Mouse (Mus musculus) heart, adult 9 months (tissue): ENCODE data around the gene Ankzf1.
A peak's percentile ranks its signal among the peaks of the same experiment; 100 is the strongest.
"Not testable (repeated sequence)": the region's sequence is repeated elsewhere in the genome, so short reads cannot be mapped to it uniquely, and the experiment has no call there.

Experiments used
- DNase-seq, 2 experiments: peaks; one replicate each; pipeline ENCODE4 v3.0.0; 2022; ENCODE audit warnings: low spot score in 2 of 2

The Ankzf1 gene

DNA sequence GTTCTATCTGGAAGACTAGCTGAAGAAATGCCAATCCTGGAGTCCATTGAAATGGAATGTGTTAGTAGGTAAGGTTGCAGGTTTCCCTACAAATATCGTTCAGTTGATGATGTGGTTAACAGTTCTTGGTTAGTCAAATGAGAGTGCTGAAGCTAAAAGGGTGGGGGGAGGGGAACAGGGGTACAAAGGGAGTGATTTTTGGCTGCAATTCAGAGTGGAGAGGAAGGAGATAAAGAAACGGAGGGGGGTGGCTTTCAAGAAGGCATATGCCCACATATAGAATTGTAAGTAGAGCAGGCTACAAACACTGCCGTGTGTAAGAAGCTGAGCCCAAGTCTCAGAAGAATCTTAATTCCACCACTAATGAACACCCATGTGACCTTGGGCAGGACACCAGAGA lies 33.5 kb downstream of the Ankzf1 start:
- no peak for DNase-seq

DNA sequence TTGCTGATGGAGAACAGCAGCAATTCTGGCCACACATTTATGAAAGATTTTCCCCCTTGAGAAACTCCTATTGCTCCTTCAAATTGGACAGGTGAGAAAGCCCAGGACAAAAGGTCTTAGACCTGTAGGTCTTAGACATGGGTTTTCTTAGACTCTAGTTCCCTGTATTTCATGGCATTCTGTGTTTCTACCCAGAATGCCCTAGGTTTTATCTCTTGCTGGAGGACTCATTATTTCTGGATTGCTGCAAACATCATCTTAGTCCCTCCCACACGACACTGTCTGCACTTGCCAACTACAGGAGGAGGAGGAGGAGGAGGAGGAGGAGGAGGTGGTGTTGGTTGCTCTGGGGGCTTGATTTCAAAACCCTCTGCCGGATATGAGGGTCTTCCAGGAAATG lies 34.2 kb downstream of the Ankzf1 start:
- no peak for DNase-seq

DNA sequence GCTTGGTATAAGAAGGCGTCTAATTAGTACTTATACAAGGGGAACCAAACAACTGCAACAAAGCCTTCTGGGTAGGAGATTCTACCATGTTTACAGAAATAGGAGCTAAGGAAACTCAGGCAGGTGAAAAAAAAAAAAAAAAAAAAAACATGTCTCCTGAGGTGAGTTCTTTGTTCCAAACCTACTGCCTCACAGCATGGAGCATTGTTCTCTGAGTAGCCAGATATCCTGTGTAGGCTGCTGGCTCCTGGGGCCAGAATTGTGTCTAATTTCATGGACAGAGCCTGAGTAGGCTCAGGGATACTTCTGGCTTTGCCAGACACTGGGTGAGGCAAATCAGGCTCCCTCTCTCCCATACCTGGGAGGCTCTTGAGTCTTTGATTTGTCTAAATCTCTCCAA lies 35.7 kb downstream of the Ankzf1 start:
- DNase-seq = no peak

DNA sequence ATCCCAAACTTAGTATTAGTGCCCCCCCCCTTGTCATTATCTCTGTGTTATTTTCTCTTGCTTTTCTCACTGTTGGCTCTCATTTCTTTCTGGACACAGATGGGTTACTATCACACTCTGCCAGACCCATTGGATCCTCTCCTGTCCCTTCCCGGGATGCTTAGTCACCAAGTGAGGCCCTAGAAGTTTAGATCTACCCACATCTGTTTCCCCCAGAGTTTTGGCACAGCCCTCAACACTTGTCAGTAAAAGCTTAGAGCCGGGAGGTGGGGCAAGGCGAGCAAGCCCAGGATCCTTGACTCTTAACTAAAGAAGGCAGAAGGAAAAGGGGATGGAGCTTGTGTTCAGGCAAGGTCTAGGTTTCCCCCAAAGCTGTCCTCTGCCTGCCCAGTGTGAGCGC lies 37.2 kb downstream of the Ankzf1 start:
- DNase-seq = no peak

DNA sequence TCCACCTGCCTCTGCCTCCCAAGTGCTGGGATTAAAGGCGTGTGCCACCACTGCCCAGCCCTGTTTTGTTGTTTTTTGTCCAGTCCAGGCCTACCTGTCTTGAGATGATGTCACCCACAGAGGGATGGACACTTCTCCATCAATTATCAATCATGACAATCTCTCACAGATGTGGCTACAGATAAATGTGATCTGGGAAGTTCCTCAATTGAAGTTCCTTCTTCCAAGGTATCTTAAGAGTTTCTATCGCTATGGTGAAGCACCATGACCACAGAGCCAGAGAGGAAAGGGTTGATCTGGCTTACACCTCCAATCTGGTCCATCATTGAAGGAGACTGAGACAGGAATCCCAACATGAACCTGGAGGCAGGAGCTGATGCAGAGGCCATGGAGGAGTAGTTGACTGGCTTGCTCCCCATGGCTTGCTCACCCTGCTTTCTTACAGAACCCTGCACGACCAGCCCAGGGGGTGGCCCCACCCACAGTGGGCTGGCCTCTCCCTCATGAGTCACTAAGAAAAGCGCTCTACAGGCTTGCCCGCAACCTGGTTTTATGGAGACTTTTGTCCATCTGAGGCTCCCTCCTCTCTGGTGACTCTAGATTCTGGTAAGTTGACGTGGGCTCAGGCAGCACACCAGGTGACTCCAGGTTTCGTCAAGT lies 38.5 kb downstream of the Ankzf1 start:
- DNase-seq = no peak

DNA sequence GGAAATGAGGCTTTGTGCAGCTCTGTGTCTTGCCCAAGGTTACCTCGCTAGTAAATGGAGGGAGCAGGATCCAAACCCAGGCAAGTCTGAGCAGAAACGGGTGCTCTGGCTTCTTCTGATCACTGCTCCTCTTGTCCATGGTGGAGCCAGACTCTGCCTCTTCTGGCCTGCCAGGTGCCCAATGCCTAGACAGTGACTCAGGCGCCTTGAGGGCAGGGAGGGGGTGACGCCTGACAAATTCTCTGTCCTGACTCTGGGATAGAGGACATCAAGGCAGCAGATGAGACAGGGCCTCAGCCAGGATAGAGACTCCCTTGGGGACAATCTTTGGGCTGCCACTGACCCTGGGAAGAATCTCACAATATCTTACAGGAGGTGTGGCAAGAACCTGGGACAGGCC lies 39.3 kb downstream of the Ankzf1 start:
- DNase-seq = no peak

DNA sequence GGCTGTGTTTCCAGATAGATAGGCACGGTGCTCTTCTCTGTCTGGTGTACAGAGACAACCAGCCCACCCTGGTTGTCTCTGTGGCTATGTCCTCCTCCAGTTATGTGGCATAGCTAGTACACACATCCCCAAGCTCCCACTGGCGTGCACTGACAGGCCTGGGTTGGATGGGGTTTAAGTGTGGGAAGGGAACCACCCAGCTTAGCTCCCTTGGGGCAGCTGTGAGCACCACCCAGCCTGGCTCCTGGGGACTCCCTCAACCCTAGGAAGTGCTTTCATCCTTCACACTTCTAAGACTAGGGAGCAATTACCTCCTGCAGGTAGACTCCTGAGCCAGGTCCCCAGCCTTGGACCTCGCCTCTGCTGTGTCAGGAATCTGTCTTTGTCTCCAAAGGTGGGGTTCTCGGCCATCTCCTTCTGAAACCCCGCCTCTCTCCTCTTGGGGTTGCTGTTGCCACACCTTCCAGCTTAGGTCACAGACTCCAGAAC lies 39.8 kb downstream of the Ankzf1 start, which contains the start of gene A630095N17Rik:
Gene A630095N17Rik, minus strand, starts transcription at position 439 of the 489 bp plus-strand sequence.
- DNase-seq = no peak

- DNase-seq = not testable (repeated sequence)
Observed at GRCm38 (mm10) chr1:75232489-75232888, 40.5 kb downstream of the Ankzf1 start.

GRCm38 (mm10) chr1:75234606-75235005 lies 42.7 kb downstream of the Ankzf1 start:
- peak; percentile 64 to 73 for DNase-seq

DNA sequence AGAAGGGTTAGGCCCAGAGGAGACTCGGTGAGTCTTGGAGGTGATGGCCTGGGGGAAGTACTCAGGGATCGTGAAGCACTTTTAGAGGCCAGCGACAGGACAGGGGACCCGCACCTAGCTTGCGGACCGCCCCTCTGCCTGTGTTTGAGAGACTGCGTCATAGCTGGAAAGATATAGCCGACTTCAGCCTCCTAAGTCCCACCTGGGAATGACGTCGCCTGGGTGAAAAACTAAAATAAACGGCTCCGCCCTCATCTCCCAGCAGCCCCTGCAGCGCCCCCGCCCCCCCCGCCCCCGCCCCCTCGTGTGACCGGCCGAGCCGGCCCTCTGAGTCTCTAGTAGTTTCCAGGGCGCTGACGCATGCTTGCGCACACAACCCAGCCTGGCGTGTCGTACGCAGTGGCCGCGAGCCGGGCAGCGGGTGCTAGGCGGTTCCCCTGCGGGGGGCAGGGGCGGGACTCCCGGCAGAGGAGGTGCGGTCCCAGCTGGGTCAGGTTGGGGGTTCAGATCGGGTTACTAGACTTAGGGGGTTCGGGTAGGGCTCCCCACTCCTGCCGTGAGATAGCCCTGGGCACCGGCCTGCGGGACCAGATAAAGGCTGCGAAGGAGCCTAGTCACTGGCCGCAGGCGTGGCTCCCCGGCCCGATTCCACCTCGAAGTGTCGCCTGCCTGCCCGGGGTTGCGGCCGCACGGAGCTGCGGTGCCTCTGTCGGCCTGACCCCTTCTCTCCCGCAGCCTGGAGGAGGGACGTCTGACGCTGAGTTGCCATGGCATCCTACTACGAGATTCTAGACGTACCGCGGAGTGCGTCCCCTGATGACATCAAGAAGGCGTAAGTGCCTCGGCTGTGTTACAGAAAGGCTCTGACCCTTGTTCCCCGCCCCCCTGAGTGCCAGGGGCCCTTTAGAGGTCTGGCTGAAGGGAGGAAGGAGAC lies 44.4 kb downstream of the Ankzf1 start, which contains the start of gene Dnajb2:
Gene Dnajb2, plus strand, starts transcription at position 290 of the 934 bp plus-strand sequence.
- peak; percentile 92 to 93 for DNase-seq

DNA sequence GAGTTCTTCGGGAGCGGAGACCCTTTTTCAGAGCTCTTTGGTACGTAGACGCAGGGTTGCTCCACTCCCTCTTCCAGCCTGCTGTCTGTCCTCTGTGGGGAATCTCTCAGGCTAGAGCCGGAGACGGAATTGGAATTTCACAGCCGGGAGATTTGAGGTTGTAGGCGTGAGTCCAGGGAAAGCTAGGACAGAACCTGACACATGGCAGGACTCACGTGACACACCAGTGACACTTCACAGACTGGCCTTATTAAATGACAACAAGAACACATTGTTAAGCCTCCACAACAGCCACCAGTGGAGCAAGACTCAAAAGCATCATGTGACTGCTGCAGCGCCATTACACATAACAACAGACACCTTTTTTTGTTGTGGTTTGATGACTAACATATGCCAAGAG lies 47.6 kb downstream of the Ankzf1 start:
- peak in 1 of 2 experiments; percentile 64 for DNase-seq

GRCm38 (mm10) chr1:75243411-75243810 lies 51.5 kb downstream of the Ankzf1 start:
- no peak for DNase-seq

GRCm38 (mm10) chr1:75244175-75244826 lies 52.4 kb downstream of the Ankzf1 start:
- no peak for DNase-seq

GRCm38 (mm10) chr1:75244836-75245235 lies 52.9 kb downstream of the Ankzf1 start:
- no peak for DNase-seq

- no peak for DNase-seq
Observed at GRCm38 (mm10) chr1:75247071-75247930, 55.4 kb downstream of the Ankzf1 start.

- DNase-seq = peak; percentile 74 to 82
Observed at GRCm38 (mm10) chr1:75248041-75248772, 56.3 kb downstream of the Ankzf1 start.
